Mouse (Mus musculus): ENCODE measurements around the gene Lrrn4cl. TPM values are rescaled to one million over a fixed set of nuclear protein-coding genes. Genes with fewer than 3 reads are reported as not detected.
"Not testable (repeated sequence)": the region's sequence is repeated elsewhere in the genome, so short reads cannot be mapped to it uniquely, and the experiment has no call there.

Gene Lrrn4cl
- total RNA-seq, 2 experiments from 2014 or later = 2.3 to 3.6 TPM

- DNase-seq = no peak
Observed at GRCm38 (mm10) chr19:8881034-8881392, 30.4 kb downstream of the Lrrn4cl start.

- DNase-seq = no peak
Observed at GRCm38 (mm10) chr19:8883616-8884015, 33.0 kb downstream of the Lrrn4cl start, which contains the start of the genes Lbhd1 and Gm49403. Lbhd1 (plus strand) TSS chr19:8883732. Gm49403 (plus strand) TSS chr19:8883930.

- no peak for DNase-seq
Observed at GRCm38 (mm10) chr19:8886916-8887584, 36.5 kb downstream of the Lrrn4cl start.

GRCm38 (mm10) chr19:8887585-8888463 is 37.3 kb downstream of the Lrrn4cl start:
- no peak for DNase-seq

- DNase-seq = peak; percentile 97
Observed at GRCm38 (mm10) chr19:8888511-8889385, 38.2 kb downstream of the Lrrn4cl start, which contains the start of the genes 1810009A15Rik and Gm49416. 1810009A15Rik (plus strand) TSS chr19:8888853. Gm49416 (plus strand) TSS chr19:8888926.

- DNase-seq = peak; percentile 89 to 94
Observed at GRCm38 (mm10) chr19:8892829-8893766, 42.5 kb downstream of the Lrrn4cl start, which contains the start of gene Ints5. Ints5 (plus strand) TSS chr19:8893005.

- DNase-seq = no peak
Observed at GRCm38 (mm10) chr19:8895397-8895960, 44.9 kb downstream of the Lrrn4cl start.

GRCm38 (mm10) chr19:8896231-8896630 is 45.7 kb downstream of the Lrrn4cl start:
- DNase-seq = not testable (repeated sequence)

- peak; percentile 45 to 61 for DNase-seq
Observed at GRCm38 (mm10) chr19:8897211-8897864, 46.8 kb downstream of the Lrrn4cl start.

GRCm38 (mm10) chr19:8897865-8898495 is 47.4 kb downstream of the Lrrn4cl start, which contains the start of gene Ganab:
Ganab (plus strand) TSS chr19:8898071.
- peak; percentile 97 to 98 for DNase-seq

GRCm38 (mm10) chr19:8898576-8898975 is 48.0 kb downstream of the Lrrn4cl start:
- DNase-seq = no peak

- DNase-seq = no peak
Observed at GRCm38 (mm10) chr19:8899079-8899478, 48.5 kb downstream of the Lrrn4cl start.

GRCm38 (mm10) chr19:8903412-8903811 is 52.8 kb downstream of the Lrrn4cl start:
- no peak for DNase-seq

Small RNA genes within 50 kb of the gene (microRNA-seq; reads per million reads assigned to microRNA genes)
- 0 reads per million in 2 experiments for gene Mir5136

Other genes starting within 250 kb of the Lrrn4cl start
- not detected for gene Slc22a6, start 232.7 kb upstream of the Lrrn4cl start, total RNA-seq (2021)
- gene Chrm1, start 187.0 kb upstream of the Lrrn4cl start, total RNA-seq (2021) = under 1 TPM in 1 of 2 experiments, not detected in 1; 0.10 TPM
- 10 to 100 TPM; 42.4 to 48.1 TPM for gene Slc3a2, start 127.4 kb upstream of the Lrrn4cl start, total RNA-seq (2021)
- gene Wdr74, start 114.9 kb upstream of the Lrrn4cl start, total RNA-seq (2021) = 10 to 100 TPM; 18.8 to 22.3 TPM
- gene 1700092M07Rik, start 110.0 kb upstream of the Lrrn4cl start, total RNA-seq (2021) = under 1 TPM in 1 of 2 experiments, not detected in 1; 0.72 TPM
- 10 to 100 TPM; 21.3 to 27.1 TPM for gene Stx5a, start 109.4 kb upstream of the Lrrn4cl start, total RNA-seq (2021)
- gene Nxf1, start 93.7 kb upstream of the Lrrn4cl start, total RNA-seq (2021) = 10 to 100 TPM; 31.6 to 35.6 TPM
- 100 to 1,000 TPM; 133 to 134 TPM for gene Tmem223, start 79.8 kb upstream of the Lrrn4cl start, total RNA-seq (2021)
- gene Tmem179b, start 76.3 kb upstream of the Lrrn4cl start, total RNA-seq (2021) = 10 to 100 TPM; 12.0 to 12.6 TPM
- 1 to 10 TPM; 7.2 to 8.6 TPM for gene Taf6l, start 64.4 kb upstream of the Lrrn4cl start, total RNA-seq (2021)
- 10 to 100 TPM; 58.3 to 60.9 TPM for gene Polr2g, start 52.2 kb upstream of the Lrrn4cl start, total RNA-seq (2021)
- 1 to 10 TPM in 1 of 2 experiments, under 1 TPM in 1; 0.79 to 1.6 TPM for gene Zbtb3, start 48.2 kb upstream of the Lrrn4cl start, total RNA-seq (2021)
- gene Ttc9c, start 31.4 kb upstream of the Lrrn4cl start, total RNA-seq (2021) = 10 to 100 TPM; 13.6 to 18.3 TPM
- 10 to 100 TPM; 47.2 to 47.4 TPM for gene Hnrnpul2, start 30.8 kb upstream of the Lrrn4cl start, total RNA-seq (2021)
- not detected for gene AC129217.1, start 21.0 kb upstream of the Lrrn4cl start, total RNA-seq (2021)
- 10 to 100 TPM; 24.7 to 32.2 TPM for gene Bscl2, start 13.3 kb upstream of the Lrrn4cl start, total RNA-seq (2021)
- not detected for gene Gng3, start 11.6 kb upstream of the Lrrn4cl start, total RNA-seq (2021)
- 100 to 1,000 TPM; 125 to 132 TPM for gene Ubxn1, start 20.7 kb downstream of the Lrrn4cl start, total RNA-seq (2021)
- 10 to 100 TPM; 55.9 to 62.8 TPM for gene Uqcc3, start 30.2 kb downstream of the Lrrn4cl start, total RNA-seq (2021)
- gene Lbhd1, start 33.0 kb downstream of the Lrrn4cl start, total RNA-seq (2021) = 1 to 10 TPM; 1.6 to 3.8 TPM
- not detected for gene Gm49403, start 33.2 kb downstream of the Lrrn4cl start, total RNA-seq (2021)
- 10 to 100 TPM; 19.1 to 20.1 TPM for gene 1810009A15Rik, start 38.1 kb downstream of the Lrrn4cl start, total RNA-seq (2021)
- gene Gm49416, start 38.2 kb downstream of the Lrrn4cl start, total RNA-seq (2021) = 1 to 10 TPM in 1 of 2 experiments, not detected in 1; 3.4 TPM
- gene Ints5, start 42.2 kb downstream of the Lrrn4cl start, total RNA-seq (2021) = 10 to 100 TPM; 11.2 to 11.5 TPM
- gene Ganab, start 47.3 kb downstream of the Lrrn4cl start, total RNA-seq (2021) = 10 to 100 TPM; 45.0 to 52.1 TPM
- gene B3gat3, start 69.6 kb downstream of the Lrrn4cl start, total RNA-seq (2021) = 10 to 100 TPM; 38.0 to 38.7 TPM
- gene Rom1, start 78.6 kb downstream of the Lrrn4cl start, total RNA-seq (2021) = 10 to 100 TPM; 25.7 to 34.7 TPM
- gene Eml3, start 78.8 kb downstream of the Lrrn4cl start, total RNA-seq (2021) = 1 to 10 TPM; 5.7 to 7.6 TPM
- gene Mta2, start 91.1 kb downstream of the Lrrn4cl start, total RNA-seq (2021) = 10 to 100 TPM; 28.8 to 30.1 TPM
- gene Tut1, start 103.1 kb downstream of the Lrrn4cl start, total RNA-seq (2021) = 1 to 10 TPM; 8.2 to 9.5 TPM
- gene Eef1g, start 116.3 kb downstream of the Lrrn4cl start, total RNA-seq (2021) = 100 to 1,000 TPM; 239 to 257 TPM
- 100 to 1,000 TPM; 341 to 356 TPM for gene Ahnak, start 138.5 kb downstream of the Lrrn4cl start, total RNA-seq (2021)
- 10 to 100 TPM in 1 of 2 experiments, not detected in 1; 80.4 TPM for gene Scgb1a1, start 237.2 kb downstream of the Lrrn4cl start, total RNA-seq (2021)